Mouse (Mus musculus) limb, embryonic 10.5 days (tissue): ENCODE measurements around the gene 1810010D01Rik. TPM values are rescaled to one million over a fixed set of nuclear protein-coding genes. Genes with fewer than 3 reads are reported as not detected.

ENCODE experiments used
- polyA plus RNA-seq: library from polyadenylated mRNA; unstranded; fragments of >200 nt; fragmentation: Nextera tagmentation; extraction: Ambion mirVana; gene quantifications from 2 replicates; pipeline ENCODE4 v1.2.1, GENCODE M21; 2016

Gene 1810010D01Rik
- polyA plus RNA-seq, 1 experiment from 2014 or later = 0.33 TPM

Other genes with a start within 250 kb of the 1810010D01Rik start
- 7.2 TPM in 2 replicates for gene Tpcn2, start 75.9 kb upstream of the 1810010D01Rik start, polyA plus RNA-seq
- gene Mrgprf, start 92.7 kb upstream of the 1810010D01Rik start, polyA plus RNA-seq = 0.09 TPM in 1 of 2 replicates, not detected in the other
- gene Mrgprd, start 106.7 kb upstream of the 1810010D01Rik start, polyA plus RNA-seq = not detected in 2 replicates